Mouse (Mus musculus): ENCODE measurements around the gene Maco1.

DNA sequence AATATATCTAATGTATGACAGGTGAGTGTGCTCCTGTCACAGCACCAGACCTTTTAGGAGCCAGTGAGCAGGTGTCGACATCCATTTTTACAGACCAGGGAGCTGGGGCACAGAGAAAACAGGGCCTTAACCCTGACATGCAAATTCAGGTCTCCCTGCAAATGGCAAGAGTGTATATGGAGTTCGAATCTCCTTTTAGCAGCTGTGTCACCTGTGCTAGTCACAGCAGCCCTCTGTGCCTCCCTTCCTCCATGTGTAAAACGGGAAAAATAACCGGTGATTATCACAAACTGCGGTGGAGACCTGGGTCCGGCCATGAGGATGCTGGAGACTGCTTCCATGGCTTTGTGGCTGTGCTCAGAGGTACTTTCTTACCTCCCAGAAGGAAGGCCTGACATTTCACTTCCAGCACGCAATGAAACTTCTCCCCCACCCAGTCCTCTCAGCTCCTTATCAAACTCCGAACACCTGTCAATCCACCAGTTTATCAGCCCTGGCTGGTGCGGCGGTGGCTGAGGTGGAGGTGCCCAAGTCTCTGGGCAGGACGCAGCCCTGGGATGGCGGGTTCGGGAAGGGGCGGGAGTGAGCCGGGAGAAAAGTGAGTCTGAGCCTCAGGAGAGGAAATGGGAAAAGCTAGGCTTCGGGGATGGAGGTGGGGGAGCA, 16.1 kb upstream of the Maco1 start:
- TF ChIP-seq POLR2A (IDR thresholded peaks at IDR 0.05; ENCODE audit: insufficient read depth, low read depth, low read length), result no peak
- TF ChIP-seq CTCF (IDR thresholded peaks at IDR 0.05; ENCODE audit: insufficient read depth, low read depth, low read length), result no peak

All from olfactory bulb, adult 2 months (tissue).